Mouse (Mus musculus) erythroblast, embryonic 14.5 days (primary cell): ENCODE measurements around the gene Uncx. TPM values are rescaled to one million over a fixed set of nuclear protein-coding genes. Genes with fewer than 3 reads are reported as not detected.

ENCODE experiments used
- H3K27me3 ChIP-seq: 2 replicates; pipeline ENCODE4 v1.6.1; 2012; ENCODE audit warnings: inconsistent platforms; ENCODE audit not compliant: control insufficient read depth
- H3K36me3 ChIP-seq: 2 replicates; pipeline ENCODE4 v1.6.1; 2012; ENCODE audit warnings: mild to moderate bottlenecking, inconsistent platforms; ENCODE audit not compliant: control insufficient read depth
- H3K4me1 ChIP-seq: 2 replicates; pipeline ENCODE4 v1.6.1; 2012; ENCODE audit warnings: inconsistent platforms; ENCODE audit not compliant: control insufficient read depth
- H3K4me3 ChIP-seq: replicated peaks from 2 replicates; pipeline ENCODE3; 2012; ENCODE audit warnings: moderate library complexity, mild to moderate bottlenecking, inconsistent platforms
- H3K9me3 ChIP-seq: 2 replicates; pipeline ENCODE4 v1.6.1; 2012; ENCODE audit warnings: low read length, inconsistent platforms, mixed read lengths; ENCODE audit not compliant: control insufficient read depth
- GATA1 ChIP-seq: IDR thresholded peaks from 2 replicates; pipeline ENCODE4 v1.6.1; 2012; ENCODE audit warnings: low read length, inconsistent platforms, mixed read lengths
- TAL1 ChIP-seq: IDR thresholded peaks from 3 replicates; pipeline ENCODE4 v1.6.1; 2012; ENCODE audit warnings: low read length, inconsistent platforms, mixed read lengths
- polyA plus RNA-seq: library from polyadenylated mRNA; stranded (reverse); fragments of >175 nt; gene quantifications from 2 replicates; pipeline ENCODE4 v1.2.3, GENCODE M21; 2012

Uncx gene
- polyA plus RNA-seq, 1 experiment = not detected

DNA sequence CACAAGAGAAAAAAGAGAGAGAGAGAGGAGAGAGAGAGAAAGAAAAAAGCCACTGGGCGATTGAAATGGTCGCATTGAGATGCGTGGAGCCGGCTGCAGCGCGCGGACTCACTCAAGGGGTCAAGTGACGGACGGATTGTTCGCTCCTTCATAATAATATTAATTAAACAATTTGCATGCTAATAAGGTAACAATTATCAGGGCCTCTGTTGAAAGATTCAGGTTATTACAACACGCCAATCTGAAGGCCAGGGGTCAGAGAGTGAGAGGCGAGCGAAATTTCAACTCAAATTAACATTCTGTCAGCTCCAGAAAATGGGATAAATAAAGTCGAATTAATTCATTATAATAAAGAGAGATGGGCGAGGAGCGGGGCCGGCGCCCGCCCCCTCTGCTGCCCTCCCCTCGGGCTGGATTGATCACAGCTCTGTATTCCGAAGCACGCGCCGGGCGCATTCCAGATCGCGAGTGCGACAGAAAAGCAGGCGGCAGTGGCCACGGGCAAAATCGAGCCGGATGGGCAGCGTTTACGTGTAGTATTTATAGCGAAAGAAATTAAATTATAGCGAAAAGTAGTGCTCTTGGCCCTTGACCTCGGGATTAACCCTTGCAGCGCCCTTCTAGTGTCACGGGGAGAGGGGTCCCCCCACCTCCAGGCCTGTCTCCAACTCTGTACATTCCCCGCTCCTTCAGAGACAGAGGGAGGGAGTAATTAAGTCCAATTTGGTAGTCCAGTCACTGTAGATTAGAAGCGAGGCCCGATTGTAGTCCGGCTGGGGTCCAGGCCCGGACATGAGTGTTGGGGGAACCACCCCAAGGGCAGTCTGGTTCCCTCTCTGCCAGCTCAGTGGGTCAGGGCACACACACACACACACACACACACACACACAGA, 1.9 kb upstream of the Uncx start:
- H3K4me1 ChIP-seq = no peaks in the 10 kb centered on the region; the same call in 1 of the 2 replicates
- H3K27me3 ChIP-seq = peaks cover 100% of the 10 kb centered on the region
- peaks cover 11% of the 10 kb centered on the region; the same call in 1 of the 2 replicates for H3K9me3 ChIP-seq
- no peak for TF ChIP-seq TAL1
- no peak for TF ChIP-seq GATA1
- no peak overlapping the region for H3K4me3 ChIP-seq
- no peaks in the 10 kb centered on the region for H3K36me3 ChIP-seq

DNA sequence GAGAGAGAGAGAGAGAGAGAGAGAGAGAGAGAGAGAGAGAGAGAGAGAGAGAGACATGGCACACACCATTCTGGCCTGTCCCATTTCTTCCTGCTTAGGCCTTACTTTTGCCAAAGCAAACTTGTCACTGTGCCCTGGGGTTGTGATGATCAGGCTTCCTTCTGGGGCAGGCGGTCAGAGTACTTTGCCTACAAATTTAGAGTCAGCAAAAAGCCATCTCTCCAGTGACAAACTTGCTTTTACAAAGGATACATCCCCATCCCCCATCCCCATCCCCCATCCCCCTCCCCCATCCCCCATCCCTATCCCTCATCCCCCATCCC, 1.3 kb upstream of the Uncx start:
- no peaks in the 10 kb centered on the region; the same call in 1 of the 2 replicates for H3K4me1 ChIP-seq
- no peak for TF ChIP-seq GATA1
- TF ChIP-seq TAL1 = no peak
- peaks cover 11% of the 10 kb centered on the region; the same call in 1 of the 2 replicates for H3K9me3 ChIP-seq

DNA sequence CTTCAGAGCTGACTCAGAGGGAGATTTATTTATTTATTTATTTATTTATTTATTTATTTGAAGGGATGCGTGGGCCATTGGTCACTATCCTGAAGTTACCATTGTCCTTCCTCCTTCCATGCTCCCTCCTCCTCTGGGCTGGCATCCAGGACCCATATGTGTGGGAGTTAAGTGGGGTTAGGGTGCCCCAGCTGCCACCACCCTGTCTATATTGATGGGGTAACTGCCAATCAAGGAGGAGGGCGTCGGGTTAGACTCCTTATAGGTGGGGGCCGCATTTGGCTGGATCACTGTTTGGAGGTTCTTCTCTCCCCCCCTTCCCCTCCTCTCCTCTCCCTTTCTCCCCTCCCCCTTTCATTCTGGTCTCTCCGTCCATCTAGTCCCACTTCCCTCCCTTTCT, 738 bp upstream of the Uncx start:
- TF ChIP-seq TAL1 (no peak), GATA1 (no peak)
- Histone ChIP-seq H3K4me3 (no peak overlapping the region), H3K36me3 (no peaks in the 10 kb centered on the region), H3K9me3 (peaks cover 11% of the 10 kb centered on the region; the same call in 1 of the 2 replicates), H3K27me3 (peaks cover 100% of the 10 kb centered on the region), H3K4me1 (no peaks in the 10 kb centered on the region; the same call in 1 of the 2 replicates)

More for the DNA sequence above, 1.3 kb upstream of the Uncx start:
- no peaks in the 10 kb centered on the region for H3K36me3 ChIP-seq
- H3K4me3 ChIP-seq = no peak overlapping the region
- H3K27me3 ChIP-seq = peaks cover 100% of the 10 kb centered on the region

DNA sequence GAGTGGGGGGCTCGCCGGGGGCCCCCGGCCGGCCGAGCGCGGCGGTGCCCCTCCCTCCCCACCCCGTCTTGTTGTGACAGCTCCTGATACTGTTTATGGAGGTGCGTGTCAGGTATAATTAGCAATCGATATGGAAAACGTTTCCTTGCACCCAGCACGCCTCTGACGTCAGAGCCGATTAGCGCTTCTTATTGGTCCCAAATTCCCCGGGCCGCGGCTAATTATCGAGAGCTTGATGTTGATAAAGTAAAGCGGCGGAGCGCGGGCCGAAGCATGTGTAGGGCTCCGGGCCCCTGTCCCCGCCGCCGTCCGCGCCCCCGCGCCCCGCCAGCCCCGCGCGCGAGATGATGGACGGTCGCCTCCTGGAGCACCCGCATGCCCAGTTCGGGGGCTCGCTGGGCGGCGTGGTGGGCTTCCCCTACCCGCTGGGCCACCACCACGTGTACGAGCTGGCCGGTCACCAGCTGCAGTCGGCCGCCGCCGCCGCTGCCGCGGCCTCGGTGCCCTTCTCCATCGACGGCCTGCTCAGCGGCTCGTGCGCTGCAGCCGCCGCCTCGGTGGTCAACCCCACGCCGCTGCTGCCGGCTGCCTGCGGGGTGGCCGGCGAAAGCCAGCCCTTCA, 466 bp downstream of the Uncx start:
- no peak for TF ChIP-seq GATA1
- no peak for TF ChIP-seq TAL1
- Histone ChIP-seq H3K4me3 (no peak overlapping the region), H3K36me3 (no peaks in the 10 kb centered on the region), H3K9me3 (peaks cover 11% of the 10 kb centered on the region; the same call in 1 of the 2 replicates), H3K4me1 (no peaks in the 10 kb centered on the region; the same call in 1 of the 2 replicates), H3K27me3 (peaks cover 100% of the 10 kb centered on the region)

DNA sequence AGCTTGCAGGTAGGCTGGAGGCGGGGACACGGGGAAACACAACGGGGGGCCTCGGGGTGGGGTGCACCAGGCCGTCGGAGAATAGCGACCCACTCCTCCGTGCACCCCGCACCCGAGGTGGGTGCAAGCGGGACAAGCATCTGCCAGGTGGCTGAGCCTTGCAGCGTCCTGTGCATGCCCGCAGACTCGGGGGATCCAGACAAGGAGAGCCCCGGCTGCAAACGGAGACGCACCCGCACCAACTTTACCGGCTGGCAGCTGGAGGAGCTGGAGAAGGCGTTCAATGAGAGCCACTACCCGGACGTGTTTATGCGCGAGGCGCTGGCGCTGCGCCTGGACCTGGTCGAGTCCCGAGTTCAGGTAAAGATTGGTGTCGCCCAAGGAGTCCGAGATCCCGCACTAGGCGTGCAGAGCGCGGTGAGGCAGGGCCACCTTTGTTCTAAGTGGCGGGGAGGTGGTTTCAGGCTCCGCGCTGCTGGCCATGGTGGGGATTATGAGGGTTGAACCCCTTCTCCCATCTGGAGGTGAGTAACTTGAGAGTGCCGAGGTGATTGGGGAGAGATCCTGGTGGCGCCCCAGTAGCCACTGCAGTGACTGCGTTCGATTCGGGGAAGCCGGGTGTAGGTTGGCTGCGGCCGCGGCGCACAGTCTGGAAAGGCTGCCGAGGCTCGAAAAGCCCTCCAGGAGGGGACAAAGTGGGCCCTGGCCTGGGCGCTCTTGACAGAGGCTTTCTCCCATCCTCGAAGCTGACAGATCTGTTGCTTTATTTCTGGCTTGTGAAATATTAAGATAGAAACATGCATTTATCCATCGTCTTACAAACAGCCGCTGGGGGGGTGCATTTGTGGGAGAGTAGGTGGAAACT, 1.2 kb downstream of the Uncx start:
- Histone ChIP-seq H3K9me3 (peaks cover 11% of the 10 kb centered on the region; the same call in 1 of the 2 replicates), H3K4me3 (no peak overlapping the region), H3K27me3 (peaks cover 100% of the 10 kb centered on the region), H3K36me3 (no peaks in the 10 kb centered on the region), H3K4me1 (no peaks in the 10 kb centered on the region; the same call in 1 of the 2 replicates)
- TF ChIP-seq GATA1 (no peak), TAL1 (no peak)

DNA sequence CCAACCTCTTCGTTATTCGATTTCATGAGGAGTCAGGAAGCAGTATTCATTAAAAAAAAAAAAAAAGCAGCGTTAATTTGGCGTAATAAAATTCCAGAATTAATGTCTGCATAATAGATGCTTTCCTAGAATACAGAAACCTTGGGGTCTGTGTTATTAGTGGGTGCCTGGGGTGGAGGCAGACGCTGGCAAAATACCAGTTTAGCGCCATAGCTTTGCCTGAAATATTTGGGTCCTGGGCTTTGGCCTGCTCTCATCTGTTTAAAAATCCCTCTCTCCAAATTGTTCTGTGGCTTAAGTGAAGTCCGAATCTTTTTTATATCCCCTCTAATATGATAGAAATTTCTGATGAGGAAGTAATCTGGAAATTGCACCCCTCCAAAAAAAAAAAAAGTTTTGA, 1.9 kb downstream of the Uncx start:
- Histone ChIP-seq H3K36me3 (no peaks in the 10 kb centered on the region), H3K27me3 (peaks cover 100% of the 10 kb centered on the region), H3K4me3 (no peak overlapping the region), H3K4me1 (no peaks in the 10 kb centered on the region; the same call in 1 of the 2 replicates), H3K9me3 (peaks cover 10% of the 10 kb centered on the region; the same call in 1 of the 2 replicates)
- TF ChIP-seq TAL1 = no peak
- TF ChIP-seq GATA1 = no peak

DNA sequence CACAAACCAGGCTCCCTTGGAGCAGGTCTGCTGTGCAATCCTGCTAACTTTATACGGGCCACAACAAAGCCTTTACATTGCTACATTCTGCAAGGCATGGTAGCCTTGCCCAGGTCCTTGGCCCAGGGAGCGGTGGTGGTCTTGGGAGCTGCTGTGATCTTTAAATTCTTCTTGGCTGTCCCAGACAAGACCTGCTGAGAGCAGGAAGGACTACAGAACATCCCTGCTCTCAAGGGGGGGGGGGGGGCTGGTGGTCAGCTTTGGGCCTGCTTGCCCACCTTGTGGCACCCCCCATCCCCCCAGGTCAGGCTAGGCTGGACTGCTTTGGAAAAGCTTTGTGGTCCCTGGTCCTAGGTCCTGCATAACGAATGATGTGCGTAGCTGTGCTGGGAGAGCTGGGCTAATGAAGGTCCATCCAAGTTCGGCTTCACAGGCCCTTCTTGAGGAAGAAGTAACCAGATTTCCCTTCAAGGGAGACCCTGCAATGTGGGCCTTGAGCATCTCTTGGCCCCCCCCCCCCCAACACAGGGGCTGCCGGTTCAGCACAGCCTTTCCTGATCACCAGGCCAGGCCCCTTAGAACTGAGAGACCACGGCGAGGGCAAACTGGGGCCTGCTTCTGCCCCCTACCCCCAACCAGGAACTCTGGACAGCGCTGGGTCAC, 2.5 kb downstream of the Uncx start:
- no peak overlapping the region for H3K4me3 ChIP-seq
- no peaks in the 10 kb centered on the region for H3K36me3 ChIP-seq
- H3K9me3 ChIP-seq = peaks cover 7% of the 10 kb centered on the region; the same call in 1 of the 2 replicates
- H3K4me1 ChIP-seq = no peaks in the 10 kb centered on the region; the same call in 1 of the 2 replicates
- TF ChIP-seq GATA1 (no peak), TAL1 (no peak)
- H3K27me3 ChIP-seq = peaks cover 100% of the 10 kb centered on the region

DNA sequence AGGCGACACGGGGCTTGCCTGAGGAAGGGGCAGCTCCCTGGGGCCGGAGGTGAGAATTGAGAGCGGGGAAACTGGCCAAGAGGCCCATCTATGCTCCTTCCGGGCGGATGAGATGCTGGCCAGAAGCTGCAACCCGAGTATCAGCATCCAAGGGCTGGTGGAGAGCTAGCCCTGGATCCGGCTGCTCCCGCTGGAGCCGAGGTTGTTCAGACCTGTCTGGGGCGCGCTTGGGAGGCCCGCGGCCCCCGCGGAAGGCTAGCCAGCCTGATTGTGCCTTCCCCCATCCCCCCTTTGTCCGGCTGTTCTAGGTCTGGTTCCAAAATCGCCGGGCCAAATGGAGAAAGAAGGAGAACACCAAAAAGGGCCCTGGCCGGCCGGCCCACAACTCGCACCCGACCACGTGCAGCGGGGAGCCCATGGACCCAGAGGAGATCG, 3.1 kb downstream of the Uncx start:
- peaks cover 100% of the 10 kb centered on the region for H3K27me3 ChIP-seq
- H3K36me3 ChIP-seq = no peaks in the 10 kb centered on the region
- peaks cover 7% of the 10 kb centered on the region; the same call in 1 of the 2 replicates for H3K9me3 ChIP-seq
- H3K4me3 ChIP-seq = no peak overlapping the region
- TF ChIP-seq GATA1 (no peak), TAL1 (no peak)
- no peaks in the 10 kb centered on the region; the same call in 1 of the 2 replicates for H3K4me1 ChIP-seq
